Mouse (Mus musculus) embryonic facial prominence, embryonic 11.5 days (tissue): ENCODE data around the gene Slc29a4. TPM values are rescaled to one million over a fixed set of nuclear protein-coding genes. Genes with fewer than 3 reads are reported as not detected.

Experiments
- ATAC-seq: fragments of 200-750 bp; cut with Nextera tagmentation; replicated peaks from 2 replicates; pipeline ENCODE4 v1.8.0; 2017; ENCODE audit warnings: low read depth; ENCODE audit not compliant: insufficient number of reproducible peaks, low FRiP score, low TSS enrichment
- DNase-seq: peaks from one replicate; pipeline ENCODE4 v3.0.0-alpha.2; 2015; ENCODE audit warnings: low spot score
- H3K27ac ChIP-seq: fragments of 300-500 bp; sonication (generic); replicated peaks from 2 replicates; pipeline ENCODE4 v1.5.1; 2014; ENCODE audit warnings: mild to moderate bottlenecking, low read depth, low read length, control low read depth
- H3K27me3 ChIP-seq: fragments of 300-500 bp; sonication (generic); 2 replicates; pipeline ENCODE4 v1.6.1; 2014; ENCODE audit warnings: mild to moderate bottlenecking, low read length, moderate library complexity, mixed read lengths; ENCODE audit not compliant: control insufficient read depth, insufficient read depth
- H3K36me3 ChIP-seq: fragments of 300-500 bp; sonication (generic); replicated peaks from 2 replicates; pipeline ENCODE4 v1.6.1; 2014; ENCODE audit warnings: low read depth, mild to moderate bottlenecking, low read length, moderate library complexity, mixed read lengths; ENCODE audit not compliant: control insufficient read depth, insufficient read depth
- H3K4me1 ChIP-seq: fragments of 300-500 bp; sonication (generic); 2 replicates; pipeline ENCODE4 v1.6.1; 2014; ENCODE audit warnings: low read length, mixed read lengths; ENCODE audit not compliant: control insufficient read depth, insufficient read depth
- H3K4me2 ChIP-seq: fragments of 300-500 bp; sonication (generic); 2 replicates; pipeline ENCODE4 v1.6.1; 2014; ENCODE audit warnings: low read depth, mild to moderate bottlenecking, control low read depth, low read length, moderate library complexity
- H3K4me3 ChIP-seq: fragments of 300-500 bp; sonication (generic); 2 replicates; pipeline ENCODE4 v1.5.1; 2014; ENCODE audit warnings: low read depth, low read length, control low read depth
- H3K9ac ChIP-seq: fragments of 300-500 bp; sonication (generic); replicated peaks from 2 replicates; pipeline ENCODE4 v1.6.1; 2014; ENCODE audit warnings: mild to moderate bottlenecking, control low read depth, low read length
- H3K9me3 ChIP-seq: fragments of 300-500 bp; sonication (generic); replicated peaks from 2 replicates; pipeline ENCODE4 v1.6.1; 2016; ENCODE audit warnings: mild to moderate bottlenecking, low read length, inconsistent platforms, mixed read lengths; ENCODE audit not compliant: control insufficient read depth
- WGBS: fragments of 180-500 bp; shearing (Covaris S2); extraction: QIAGEN DNeasy Blood & Tissue Kit; methylation state at CpG from one replicate; pipeline ENCODE4 v1.1.7; 2014; 5-methylcytosine and 5-hydroxymethylcytosine counted together
- polyA plus RNA-seq: library from polyadenylated mRNA; unstranded; fragments of >200 nt; fragmentation: Nextera tagmentation; extraction: Ambion mirVana; gene quantifications from 2 replicates; pipeline ENCODE4 v1.2.1, GENCODE M21; 2014

Slc29a4 gene
- polyA plus RNA-seq, 1 experiment from 2014 or later, result 9.5 TPM

DNA sequence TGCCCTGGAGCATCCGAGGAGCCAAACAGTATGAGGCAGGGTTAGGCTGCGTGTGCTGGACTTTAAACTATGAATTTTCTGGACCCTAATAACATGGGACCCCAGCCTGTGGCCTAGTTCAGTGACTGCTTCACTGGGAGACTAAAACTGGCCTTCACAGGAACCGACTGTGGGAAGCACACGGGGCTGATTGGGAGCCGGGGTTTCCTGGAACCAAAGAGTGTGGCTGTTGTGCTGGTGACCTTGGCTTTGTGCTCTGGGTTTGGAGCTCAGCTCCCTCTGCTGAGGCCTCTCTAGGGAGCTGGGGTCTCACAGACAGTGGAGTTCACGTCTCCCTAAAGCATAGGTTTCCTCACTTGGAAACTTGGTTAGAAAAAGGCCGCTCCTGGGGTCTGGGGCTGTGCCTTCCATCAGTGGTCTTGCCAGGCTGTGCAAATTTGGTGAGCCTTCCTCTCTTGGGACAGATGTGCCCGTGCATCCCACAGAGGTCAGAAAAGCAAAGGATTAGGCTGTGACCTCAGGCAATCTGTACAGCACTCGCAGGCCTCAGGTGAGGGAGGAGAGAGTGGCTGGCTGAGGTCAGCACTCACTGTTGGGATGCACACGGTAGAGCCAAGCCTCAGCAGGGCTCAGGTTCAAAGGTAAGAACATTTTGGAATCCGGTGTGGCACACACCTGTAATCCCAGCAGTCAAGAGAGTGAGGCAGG, 23.6 kb upstream of the Slc29a4 start:
- WGBS, result 83% methylated on average over 11 of the region's 11 CpGs
- Histone ChIP-seq H3K9ac (no peak overlapping the region), H3K27ac (no peak overlapping the region), H3K4me2 (no peak overlapping the region), H3K27me3 (no peaks in the 10 kb centered on the region), H3K4me3 (no peak overlapping the region), H3K9me3 (no peaks in the 10 kb centered on the region), H3K4me1 (no peaks in the 10 kb centered on the region), H3K36me3 (peaks cover 3% of the 10 kb centered on the region)
- DNase-seq (no peak), ATAC-seq (no peak)

GRCm38 (mm10) chr5:142669726-142670125, 22.6 kb upstream of the Slc29a4 start:
- no peaks in the 10 kb centered on the region for H3K9me3 ChIP-seq
- H3K36me3 ChIP-seq, result peaks cover 3% of the 10 kb centered on the region
- 78% methylated on average over 7 of the region's 7 CpGs for WGBS
- no peak for DNase-seq
- H3K4me3 ChIP-seq, result no peak overlapping the region
- no peak overlapping the region for H3K9ac ChIP-seq
- no peaks in the 10 kb centered on the region for H3K27me3 ChIP-seq
- no peaks in the 10 kb centered on the region for H3K4me1 ChIP-seq
- no peak overlapping the region for H3K4me2 ChIP-seq
- no peak overlapping the region for H3K27ac ChIP-seq
- no peak for ATAC-seq

GRCm38 (mm10) chr5:142673082-142673481, 19.2 kb upstream of the Slc29a4 start:
- Histone ChIP-seq H3K36me3 (no peaks in the 10 kb centered on the region; the same call in 1 of the 2 replicates), H3K9me3 (no peaks in the 10 kb centered on the region), H3K4me2 (no peak overlapping the region), H3K4me1 (no peaks in the 10 kb centered on the region), H3K27ac (no peak overlapping the region), H3K27me3 (no peaks in the 10 kb centered on the region), H3K4me3 (no peak overlapping the region), H3K9ac (no peak overlapping the region)
- WGBS, result 35% methylated on average over 5 of the region's 5 CpGs
- DNase-seq (peak; percentile 45), ATAC-seq (0 out of 2 replicates have a peak, but pooled peaks have one; percentile 21)

GRCm38 (mm10) chr5:142678141-142678571, 14.2 kb upstream of the Slc29a4 start:
- H3K36me3 ChIP-seq, result no peaks in the 10 kb centered on the region
- no peak for ATAC-seq
- H3K4me3 ChIP-seq, result no peak overlapping the region
- H3K9me3 ChIP-seq, result no peaks in the 10 kb centered on the region
- H3K27ac ChIP-seq, result no peak overlapping the region
- DNase-seq, result no peak
- no peak overlapping the region for H3K9ac ChIP-seq
- H3K4me1 ChIP-seq, result no peaks in the 10 kb centered on the region
- 70% methylated on average over 7 of the region's 7 CpGs for WGBS
- H3K4me2 ChIP-seq, result no peak overlapping the region
- no peaks in the 10 kb centered on the region for H3K27me3 ChIP-seq

DNA sequence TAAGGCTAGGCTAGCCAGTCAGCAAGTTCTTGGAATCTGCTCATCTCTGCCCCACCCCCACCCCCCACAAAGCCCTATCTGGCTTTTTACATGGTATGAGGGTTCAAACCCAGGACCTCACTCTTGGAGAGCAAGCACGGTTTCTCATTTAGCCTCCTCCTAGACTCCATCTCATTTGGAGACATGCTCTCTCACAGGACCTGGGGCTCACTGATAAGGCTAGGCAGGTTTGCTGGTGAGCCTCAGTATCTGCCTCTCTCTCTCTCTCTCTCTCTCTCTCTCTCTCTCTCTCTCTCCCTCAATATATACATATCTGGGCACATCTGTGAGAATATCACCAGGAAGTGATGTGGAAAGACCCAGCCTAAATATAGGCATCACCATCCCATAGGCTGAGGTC, 13.2 kb upstream of the Slc29a4 start:
- H3K9me3 ChIP-seq, result no peaks in the 10 kb centered on the region
- ATAC-seq, result no peak
- H3K9ac ChIP-seq, result no peak overlapping the region
- no peak overlapping the region for H3K27ac ChIP-seq
- H3K4me3 ChIP-seq, result no peak overlapping the region
- H3K4me2 ChIP-seq, result no peak overlapping the region
- H3K36me3 ChIP-seq, result no peaks in the 10 kb centered on the region
- 95% methylated on average over 1 of the region's 1 CpGs for WGBS
- H3K4me1 ChIP-seq, result no peaks in the 10 kb centered on the region
- no peak for DNase-seq
- H3K27me3 ChIP-seq, result no peaks in the 10 kb centered on the region

DNA sequence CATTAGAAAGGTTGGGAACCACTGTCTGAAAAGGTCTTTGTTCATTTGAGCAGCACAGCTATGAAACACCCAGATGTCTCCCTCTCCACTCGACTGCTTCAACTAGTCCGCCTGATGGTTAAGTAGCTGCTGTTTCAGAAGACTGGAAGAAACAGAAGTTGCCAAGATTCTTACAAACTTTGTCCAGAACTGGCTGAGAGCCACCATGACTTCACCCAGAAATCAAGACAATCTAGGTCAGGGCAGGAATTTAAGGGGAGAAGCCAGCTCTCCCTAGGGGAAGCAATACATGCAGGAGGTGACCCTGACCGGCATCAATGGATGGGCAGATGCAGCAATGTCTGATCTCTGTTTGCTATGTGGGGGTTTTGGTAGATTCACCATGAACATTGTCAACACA, 10.4 kb upstream of the Slc29a4 start:
- 80% methylated on average over 3 of the region's 3 CpGs for WGBS
- no peak overlapping the region for H3K9ac ChIP-seq
- no peak for ATAC-seq

DNA sequence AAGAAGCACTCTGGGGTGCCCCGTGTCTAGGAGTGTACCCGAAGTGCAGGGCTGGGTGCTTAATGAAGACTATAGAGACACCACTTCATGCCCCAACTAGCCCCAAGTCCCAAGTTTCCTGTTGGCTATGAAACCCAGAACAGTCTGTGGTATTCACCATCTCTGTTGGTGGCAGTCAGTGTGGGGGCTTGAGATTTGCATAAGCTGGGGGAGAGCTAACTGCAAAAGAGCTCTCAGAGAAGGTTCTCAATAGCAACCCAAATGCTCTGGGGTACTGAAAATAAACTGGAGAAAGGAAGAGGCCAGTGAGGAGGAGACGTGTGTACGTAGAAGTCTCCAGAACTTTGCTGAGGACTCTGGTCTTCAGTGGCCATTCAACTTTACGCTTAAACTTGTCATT, 9.8 kb upstream of the Slc29a4 start:
- H3K4me2 ChIP-seq, result no peak overlapping the region
- WGBS, result 90% methylated on average over 5 of the region's 5 CpGs
- no peaks in the 10 kb centered on the region for H3K27me3 ChIP-seq
- no peaks in the 10 kb centered on the region for H3K36me3 ChIP-seq
- no peaks in the 10 kb centered on the region for H3K9me3 ChIP-seq
- DNase-seq (no peak), ATAC-seq (no peak)
- H3K27ac ChIP-seq, result no peak overlapping the region
- no peak overlapping the region for H3K9ac ChIP-seq
- H3K4me1 ChIP-seq, result no peaks in the 10 kb centered on the region
- no peak overlapping the region for H3K4me3 ChIP-seq

More for the DNA sequence above, 10.4 kb upstream of the Slc29a4 start:
- Histone ChIP-seq H3K4me3 (no peak overlapping the region), H3K4me2 (no peak overlapping the region), H3K27me3 (no peaks in the 10 kb centered on the region), H3K36me3 (no peaks in the 10 kb centered on the region), H3K4me1 (no peaks in the 10 kb centered on the region), H3K27ac (no peak overlapping the region), H3K9me3 (no peaks in the 10 kb centered on the region)
- no peak for DNase-seq

DNA sequence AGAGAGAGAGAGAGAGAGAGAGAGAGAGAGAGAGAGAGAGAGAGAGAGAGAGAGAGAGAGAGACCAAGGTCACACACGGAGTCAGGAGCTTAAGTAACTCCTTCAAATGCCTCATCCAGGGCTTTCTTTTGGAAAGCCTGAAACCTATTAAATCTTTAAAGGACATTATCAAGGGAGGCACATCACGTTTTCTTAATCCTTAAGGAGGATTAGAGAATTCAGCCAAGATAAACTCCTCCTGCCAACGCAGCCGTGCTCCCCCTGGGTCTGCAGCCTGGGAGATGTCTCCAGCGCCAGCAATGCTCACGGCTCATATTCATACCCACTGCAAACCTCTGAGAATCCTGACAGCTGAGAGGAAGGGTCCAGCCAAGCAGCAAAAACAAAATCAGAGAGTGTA, 3.4 kb upstream of the Slc29a4 start:
- H3K27ac ChIP-seq, result no peak overlapping the region
- no peaks in the 10 kb centered on the region for H3K4me1 ChIP-seq
- ATAC-seq, result no peak
- no peak overlapping the region for H3K9ac ChIP-seq
- H3K4me2 ChIP-seq, result no peak overlapping the region
- DNase-seq, result no peak
- 40% methylated on average over 6 of the region's 6 CpGs for WGBS
- no peaks in the 10 kb centered on the region for H3K9me3 ChIP-seq
- no peaks in the 10 kb centered on the region for H3K36me3 ChIP-seq
- no peaks in the 10 kb centered on the region for H3K27me3 ChIP-seq
- H3K4me3 ChIP-seq, result no peak overlapping the region
